Mouse (Mus musculus) kidney, adult 2 months (tissue): Measurements from ENCODE around the gene Stk38.

Experiments
- CTCF ChIP-seq: fragments of 200-500 bp; conservative IDR thresholded peaks from 2 replicates; pipeline ENCODE4 v1.5.1; 2011; ENCODE audit warnings: low read depth, mild to moderate bottlenecking, control low read depth, low read length, moderate library complexity, mixed read lengths; ENCODE audit not compliant: insufficient read depth, insufficient read length
- POLR2A ChIP-seq: fragments of 200-500 bp; IDR thresholded peaks from one replicate; pipeline ENCODE4 v1.6.1; 2011; ENCODE audit warnings: low read depth, low read length, control low read depth

DNA sequence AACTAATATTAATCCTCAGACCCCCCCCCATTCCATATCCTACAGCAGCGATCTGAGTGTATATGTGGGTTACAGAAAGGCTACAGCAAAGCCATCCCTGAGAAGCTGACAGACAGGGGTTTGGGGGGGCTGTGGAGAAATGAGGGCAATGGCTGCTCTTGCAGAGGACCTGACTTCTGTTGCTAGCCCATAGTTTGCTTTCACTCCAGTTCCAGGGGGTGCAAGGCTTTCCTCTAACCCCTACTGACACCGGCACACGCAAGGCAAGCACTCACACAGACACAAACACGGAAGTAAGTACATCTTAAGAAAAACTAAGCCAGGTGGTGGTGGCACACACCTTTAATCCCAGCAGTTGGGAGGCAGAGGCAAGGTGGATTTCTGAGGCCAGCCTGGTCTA lies 78.4 kb downstream of the Stk38 start:
- TF ChIP-seq POLR2A (no peak), CTCF (no peak)
